Mouse (Mus musculus) heart, adult 2 months (tissue): Measurements from ENCODE around the gene Naa25.

ENCODE experiments used
- CTCF ChIP-seq: fragments of 200-600 bp; IDR thresholded peaks from 2 replicates; pipeline ENCODE4 v1.8.1; 2022; ENCODE audit warnings: antibody characterized with exemption, mild to moderate bottlenecking, moderate library complexity
- POLR2A ChIP-seq: fragments of 200-500 bp; IDR thresholded peaks from 2 replicates; pipeline ENCODE4 v1.6.1; 2011; ENCODE audit warnings: mild to moderate bottlenecking, low read depth, low read length, control low read depth; ENCODE audit not compliant: insufficient read depth

GRCm38 (mm10) chr5:121472411-121472810 lies 74.7 kb downstream of the Naa25 start:
- TF ChIP-seq CTCF (no peak), POLR2A (no peak)
